Mouse (Mus musculus) limb, embryonic 14.5 days (tissue): ENCODE data around the gene Tti1. TPM values are rescaled to one million over a fixed set of nuclear protein-coding genes. Genes with fewer than 3 reads are reported as not detected.

Source experiments
- ATAC-seq: fragments of 200-750 bp; cut with Nextera tagmentation; 2 replicates; pipeline ENCODE4 v1.8.0; 2017; ENCODE audit warnings: low read depth, moderate number of reproducible peaks, moderate TSS enrichment; ENCODE audit not compliant: low FRiP score
- DNase-seq: peaks from one replicate; pipeline ENCODE4 v3.0.0-alpha.2; 2015; ENCODE audit warnings: low spot score
- H3K27ac ChIP-seq: fragments of 300-500 bp; sonication (generic); replicated peaks from 2 replicates; pipeline ENCODE4 v1.5.1; 2014; ENCODE audit warnings: low read depth, mild to moderate bottlenecking, low read length, moderate library complexity, mixed read lengths
- H3K27me3 ChIP-seq: fragments of 300-500 bp; sonication (generic); 2 replicates; pipeline ENCODE4 v1.6.1; 2014; ENCODE audit warnings: low read length, mixed read lengths; ENCODE audit not compliant: control insufficient read depth, insufficient read depth
- H3K36me3 ChIP-seq: fragments of 300-500 bp; sonication (generic); 2 replicates; pipeline ENCODE4 v1.6.1; 2014; ENCODE audit warnings: mild to moderate bottlenecking, low read length, moderate library complexity, mixed read lengths; ENCODE audit not compliant: control insufficient read depth, insufficient read depth
- H3K4me1 ChIP-seq: fragments of 300-500 bp; sonication (generic); 2 replicates; pipeline ENCODE4 v1.6.1; 2014; ENCODE audit warnings: antibody characterized with exemption, low read length, mixed read lengths; ENCODE audit not compliant: control insufficient read depth, insufficient read depth
- H3K4me2 ChIP-seq: fragments of 300-500 bp; sonication (generic); replicated peaks from 2 replicates; pipeline ENCODE4 v1.6.1; 2014; ENCODE audit warnings: low read depth, mild to moderate bottlenecking, low read length, moderate library complexity; ENCODE audit not compliant: severe bottlenecking
- H3K4me3 ChIP-seq: fragments of 300-500 bp; sonication (generic); replicated peaks from 2 replicates; pipeline ENCODE4 v1.5.1; 2014; ENCODE audit warnings: low read length
- H3K9ac ChIP-seq: fragments of 300-500 bp; sonication (generic); 2 replicates; pipeline ENCODE4 v1.6.1; 2014; ENCODE audit warnings: mild to moderate bottlenecking, low read depth, low read length, moderate library complexity; ENCODE audit not compliant: severe bottlenecking
- H3K9me3 ChIP-seq: fragments of 300-500 bp; sonication (generic); 2 replicates; pipeline ENCODE4 v1.6.1; 2016; ENCODE audit warnings: low read length; ENCODE audit not compliant: control insufficient read depth
- POLR2A ChIP-seq: fragments of 200-500 bp; IDR thresholded peaks from 2 replicates; pipeline ENCODE4 v1.8.0; 2012; ENCODE audit warnings: inconsistent platforms, mild to moderate bottlenecking, moderate library complexity, borderline replicate concordance; ENCODE audit not compliant: insufficient read depth, insufficient read length; ENCODE audit errors: extremely low read depth
- WGBS: fragments of 180-500 bp; shearing (Covaris S2); extraction: QIAGEN DNeasy Blood & Tissue Kit; methylation state at CpG from one replicate; pipeline ENCODE4 v1.1.7; 2014; 5-methylcytosine and 5-hydroxymethylcytosine counted together
- polyA plus RNA-seq, 2 experiments: library from polyadenylated mRNA; depleted of rRNA in 1 of 2; stranded (reverse) in 1 of 2; unstranded in 1 of 2; fragments of >200 nt; fragmentation: Nextera tagmentation in 1 of 2; extraction: Ambion mirVana in 1 of 2; gene quantifications; 2 replicates each; pipeline versions ENCODE4 v1.2.1 to v1.2.3; 2012 to 2014

The Tti1 gene
- polyA plus RNA-seq, 2 experiments: 19.1 to 23.7 TPM

- Histone ChIP-seq H3K9ac (no peak overlapping the region), H3K9me3 (no peaks in the 10 kb centered on the region), H3K4me2 (no peak overlapping the region), H3K27me3 (no peaks in the 10 kb centered on the region), H3K4me3 (no peak overlapping the region), H3K4me1 (no peaks in the 10 kb centered on the region), H3K27ac (no peak overlapping the region), H3K36me3 (peaks cover 34% of the 10 kb centered on the region)
- no peak for TF ChIP-seq POLR2A
- no peak for DNase-seq
- WGBS: 78% methylated on average over 6 of the region's 6 CpGs
- ATAC-seq: no peak
These were observed 23.6 kb downstream of the Tti1 start for GRCm38 (mm10) chr2:158004620-158005019.

GRCm38 (mm10) chr2:157998817-157999216, 29.4 kb downstream of the Tti1 start:
- no peak overlapping the region for H3K27ac ChIP-seq
- no peaks in the 10 kb centered on the region for H3K4me1 ChIP-seq
- TF ChIP-seq POLR2A: no peak
- H3K27me3 ChIP-seq: no peaks in the 10 kb centered on the region
- no peak for DNase-seq
- H3K9ac ChIP-seq: no peak overlapping the region
- WGBS: 79% methylated on average over 3 of the region's 3 CpGs
- ATAC-seq: no peak
- H3K36me3 ChIP-seq: peaks cover 33% of the 10 kb centered on the region
- no peaks in the 10 kb centered on the region for H3K9me3 ChIP-seq
- H3K4me3 ChIP-seq: no peak overlapping the region
- no peak overlapping the region for H3K4me2 ChIP-seq

GRCm38 (mm10) chr2:157992501-157992900, 35.7 kb downstream of the Tti1 start:
- H3K9ac ChIP-seq: no peak overlapping the region
- no peaks in the 10 kb centered on the region for H3K27me3 ChIP-seq
- peaks cover 59% of the 10 kb centered on the region for H3K36me3 ChIP-seq
- no peak overlapping the region for H3K4me2 ChIP-seq
- WGBS: 97% methylated on average over 4 of the region's 4 CpGs
- no peaks in the 10 kb centered on the region for H3K4me1 ChIP-seq
- H3K9me3 ChIP-seq: no peaks in the 10 kb centered on the region
- no peak for DNase-seq
- no peak for TF ChIP-seq POLR2A
- no peak overlapping the region for H3K27ac ChIP-seq
- no peak for ATAC-seq
- H3K4me3 ChIP-seq: no peak overlapping the region

GRCm38 (mm10) chr2:157991026-157991425, 37.2 kb downstream of the Tti1 start:
- Histone ChIP-seq H3K27ac (no peak overlapping the region), H3K4me1 (no peaks in the 10 kb centered on the region), H3K9me3 (no peaks in the 10 kb centered on the region), H3K36me3 (peaks cover 51% of the 10 kb centered on the region), H3K4me3 (no peak overlapping the region), H3K9ac (no peak overlapping the region), H3K4me2 (no peak overlapping the region), H3K27me3 (no peaks in the 10 kb centered on the region)
- DNase-seq (no peak), ATAC-seq (no peak)
- 67% methylated on average over 6 of the region's 6 CpGs for WGBS
- no peak for TF ChIP-seq POLR2A

- DNase-seq (no peak), ATAC-seq (no peak)
- peaks cover 40% of the 10 kb centered on the region for H3K36me3 ChIP-seq
- no peak overlapping the region for H3K4me2 ChIP-seq
- H3K9ac ChIP-seq: no peak overlapping the region
- H3K27me3 ChIP-seq: no peaks in the 10 kb centered on the region
- H3K27ac ChIP-seq: no peak overlapping the region
- no peaks in the 10 kb centered on the region for H3K9me3 ChIP-seq
- no peak overlapping the region for H3K4me3 ChIP-seq
- TF ChIP-seq POLR2A: no peak
- H3K4me1 ChIP-seq: no peaks in the 10 kb centered on the region
- 74% methylated on average over 2 of the region's 2 CpGs for WGBS
These were observed 38.3 kb downstream of the Tti1 start for GRCm38 (mm10) chr2:157989946-157990345.

- Histone ChIP-seq H3K27me3 (no peaks in the 10 kb centered on the region), H3K27ac (no peak overlapping the region), H3K9me3 (no peaks in the 10 kb centered on the region), H3K4me1 (no peaks in the 10 kb centered on the region), H3K4me2 (no peak overlapping the region), H3K36me3 (peaks cover 28% of the 10 kb centered on the region), H3K9ac (no peak overlapping the region), H3K4me3 (no peak overlapping the region)
- no peak for DNase-seq
- no peak for TF ChIP-seq POLR2A
- no peak for ATAC-seq
- 76% methylated on average over 7 of the region's 7 CpGs for WGBS
These were observed 39.6 kb downstream of the Tti1 start for GRCm38 (mm10) chr2:157988416-157989190.
